Mouse (Mus musculus): ENCODE results near the gene Lin37. TPM values are rescaled to one million over a fixed set of nuclear protein-coding genes. Genes with fewer than 3 reads are reported as not detected.

Lin37 gene
- total and polyA plus RNA-seq, 3 experiments = 24.9 to 82.7 (median 78.0) TPM

DNA sequence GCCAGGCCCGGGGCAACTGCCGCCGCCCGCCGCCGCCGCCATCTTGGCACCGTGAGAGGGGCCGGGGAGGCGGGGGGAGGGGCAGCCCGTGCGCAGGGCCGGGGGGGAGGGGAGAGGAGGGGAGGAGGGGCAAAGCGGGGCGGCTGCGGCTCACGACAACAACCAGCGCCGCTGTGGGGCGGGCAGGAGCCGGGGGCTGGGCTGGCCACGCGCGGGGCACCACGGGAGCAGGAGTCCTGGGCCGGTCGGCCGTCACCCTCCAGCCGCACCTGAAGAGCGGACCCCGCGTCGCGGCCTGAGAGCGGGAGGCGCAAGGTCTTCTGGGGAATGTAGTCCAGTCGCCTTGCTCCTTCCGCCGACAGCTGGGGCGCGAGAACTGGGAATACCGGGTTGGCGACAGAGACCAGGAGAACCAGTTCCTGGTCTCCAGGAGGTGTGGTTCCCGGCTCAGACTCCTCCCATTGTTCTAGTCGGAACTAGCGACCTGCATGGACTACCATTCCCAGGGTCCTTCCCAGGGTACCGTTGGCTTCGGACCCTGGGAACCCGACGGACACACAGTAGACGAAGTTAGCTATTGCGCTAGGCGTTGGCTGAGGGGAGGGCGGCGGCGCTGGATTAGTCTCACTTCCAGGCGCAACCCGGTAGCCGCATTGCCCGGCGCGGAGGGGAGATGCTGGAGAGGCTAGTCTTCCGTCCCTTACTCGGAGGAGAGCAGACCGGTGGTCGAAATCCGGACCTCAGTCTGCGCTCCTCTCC, 29.2 kb upstream of the Lin37 start, which contains the start of gene Kmt2b:
Gene Kmt2b, minus strand, starts transcription at position 51 of the 759 bp plus-strand sequence.
- Histone ChIP-seq H3K9me3 (replicated peaks) (no peaks in the 10 kb centered on the region), H3K4me3 (ENCODE audit: low read depth, low read length) (peak within 1 kb of the TSS; percentile 88), H3K36me3 (replicated peaks) (peaks cover 41% of the 10 kb centered on the region), H3K4me1 (ENCODE audit: insufficient read depth, low read depth, low read length) (peaks cover 60% of the 10 kb centered on the region), H3K27me3 (ENCODE audit: insufficient read depth, low read length) (peaks cover 5% of the 10 kb centered on the region)
- TF ChIP-seq TAL1 (conservative IDR thresholded peaks at IDR 0.05; ENCODE audit: low read depth, low read length) (no peak), POLR2AphosphoS5 (IDR thresholded peaks at IDR 0.05; ENCODE audit: insufficient replicate concordance, low read depth, low read length) (no peak), CTCF (IDR thresholded peaks at IDR 0.05; ENCODE audit: low read depth, low read length) (no peak), GATA2 (IDR thresholded peaks at IDR 0.05; ENCODE audit: borderline replicate concordance, low read depth, low read length) (no peak), GATA1 (IDR thresholded peaks at IDR 0.05; ENCODE audit: borderline replicate concordance, low read length) (no peak)
- ATAC-seq (ENCODE audit: extremely low read depth, insufficient number of reproducible peaks, low FRiP score, poor library complexity, severe bottlenecking) (peak; percentile 75), DNase-seq (ENCODE audit: low spot score) (peak; percentile 97)

DNA sequence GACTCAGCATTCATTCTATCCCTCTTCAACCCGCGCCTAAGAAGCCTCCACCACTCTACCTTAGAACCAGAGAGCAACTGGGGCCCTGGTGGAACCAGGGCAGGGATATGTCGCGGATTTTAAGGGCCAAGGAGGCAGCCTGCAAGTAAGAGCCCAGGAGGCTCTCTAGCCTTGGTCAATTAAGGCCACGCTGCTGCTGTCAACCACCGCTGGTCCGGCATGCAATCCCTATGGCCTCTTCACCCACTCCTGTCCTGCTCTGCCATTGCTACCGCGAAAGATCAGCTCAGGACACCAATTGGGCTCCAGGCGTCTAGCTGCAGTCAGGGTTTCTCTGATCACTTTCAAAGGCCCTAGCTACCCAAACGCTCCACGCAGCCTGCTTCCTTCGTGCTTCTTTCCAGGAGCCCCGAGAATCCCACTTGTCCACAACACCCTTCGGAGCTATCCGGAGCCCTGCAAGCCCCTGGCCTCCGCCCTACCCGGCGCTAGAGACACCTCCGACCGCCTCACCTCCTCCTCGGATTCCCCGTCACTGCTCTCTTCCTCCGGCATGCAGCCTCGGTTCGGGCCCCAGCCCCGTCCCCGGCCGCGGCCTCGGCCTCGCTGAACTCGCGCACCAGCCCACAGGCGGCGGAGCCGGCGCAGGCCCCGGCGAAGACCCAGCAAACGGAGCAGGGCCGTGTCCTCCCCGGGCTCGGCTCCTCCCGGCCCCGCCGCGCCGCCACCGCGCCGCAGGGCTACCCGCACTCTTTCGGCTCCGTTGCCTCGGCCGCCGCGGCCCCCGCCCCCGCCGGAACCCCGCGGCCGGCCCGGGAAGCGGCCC, 28.4 kb upstream of the Lin37 start:
- H3K4me3 ChIP-seq (ENCODE audit: low read depth, low read length) = peak overlapping the region; percentile 88
- peaks cover 60% of the 10 kb centered on the region for H3K4me1 ChIP-seq (ENCODE audit: insufficient read depth, low read depth, low read length)
- DNase-seq (ENCODE audit: low spot score) (peak; percentile 52), ATAC-seq (ENCODE audit: extremely low read depth, insufficient number of reproducible peaks, low FRiP score, poor library complexity, severe bottlenecking) (no peak)
- 0 out of 2 replicates have a peak, but pooled peaks cover under 1% of the 10 kb centered on the region for H3K27me3 ChIP-seq (ENCODE audit: insufficient read depth, low read length)
- peaks cover 49% of the 10 kb centered on the region for H3K36me3 ChIP-seq (replicated peaks)
- no peak for TF ChIP-seq GATA1 (IDR thresholded peaks at IDR 0.05; ENCODE audit: borderline replicate concordance, low read length)
- TF ChIP-seq CTCF (IDR thresholded peaks at IDR 0.05; ENCODE audit: low read depth, low read length) = no peak
- no peak for TF ChIP-seq POLR2AphosphoS5 (IDR thresholded peaks at IDR 0.05; ENCODE audit: insufficient replicate concordance, low read depth, low read length)
- no peak for TF ChIP-seq GATA2 (IDR thresholded peaks at IDR 0.05; ENCODE audit: borderline replicate concordance, low read depth, low read length)
- TF ChIP-seq TAL1 (conservative IDR thresholded peaks at IDR 0.05; ENCODE audit: low read depth, low read length) = no peak
- no peaks in the 10 kb centered on the region for H3K9me3 ChIP-seq (replicated peaks)

DNA sequence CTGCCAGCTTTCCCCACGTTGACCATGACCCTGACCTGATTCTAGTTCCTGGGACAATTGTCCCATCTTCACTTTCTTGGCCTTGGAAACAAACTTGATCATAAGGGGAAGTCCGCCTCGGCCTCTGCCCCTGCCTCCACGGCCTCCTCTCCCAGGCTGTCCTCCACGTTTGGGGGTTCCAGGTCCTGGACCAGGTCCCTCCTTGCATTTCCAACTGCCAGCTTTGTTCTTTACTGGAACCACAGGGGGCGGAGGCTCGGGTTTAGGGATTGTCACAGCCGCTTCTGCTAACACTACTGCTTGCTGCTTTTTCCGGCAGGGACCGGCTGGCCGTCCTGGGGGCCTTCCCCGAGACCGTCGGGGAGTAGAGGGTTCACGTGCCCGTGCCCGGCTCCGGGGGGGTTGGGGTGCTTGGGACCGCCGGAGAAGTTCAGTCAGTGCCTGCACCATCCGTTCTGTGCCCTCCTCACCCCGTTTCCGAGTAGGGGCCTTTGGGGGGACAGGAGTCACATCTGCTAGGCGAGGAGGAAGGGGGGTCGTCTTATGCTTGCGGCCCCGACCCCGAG, 26.9 kb upstream of the Lin37 start:
- Histone ChIP-seq H3K4me1 (ENCODE audit: insufficient read depth, low read depth, low read length) (peaks cover 59% of the 10 kb centered on the region), H3K36me3 (replicated peaks) (peaks cover 64% of the 10 kb centered on the region), H3K4me3 (ENCODE audit: low read depth, low read length) (peak overlapping the region; percentile 88; the same call in 1 of the 2 replicates), H3K9me3 (replicated peaks) (no peaks in the 10 kb centered on the region), H3K27me3 (ENCODE audit: insufficient read depth, low read length) (no peaks in the 10 kb centered on the region)
- DNase-seq (ENCODE audit: low spot score) (no peak), ATAC-seq (ENCODE audit: extremely low read depth, insufficient number of reproducible peaks, low FRiP score, poor library complexity, severe bottlenecking) (no peak)
- TF ChIP-seq TAL1 (conservative IDR thresholded peaks at IDR 0.05; ENCODE audit: low read depth, low read length) (no peak), POLR2AphosphoS5 (IDR thresholded peaks at IDR 0.05; ENCODE audit: insufficient replicate concordance, low read depth, low read length) (no peak), GATA2 (IDR thresholded peaks at IDR 0.05; ENCODE audit: borderline replicate concordance, low read depth, low read length) (no peak), CTCF (IDR thresholded peaks at IDR 0.05; ENCODE audit: low read depth, low read length) (no peak), GATA1 (IDR thresholded peaks at IDR 0.05; ENCODE audit: borderline replicate concordance, low read length) (no peak)

DNA sequence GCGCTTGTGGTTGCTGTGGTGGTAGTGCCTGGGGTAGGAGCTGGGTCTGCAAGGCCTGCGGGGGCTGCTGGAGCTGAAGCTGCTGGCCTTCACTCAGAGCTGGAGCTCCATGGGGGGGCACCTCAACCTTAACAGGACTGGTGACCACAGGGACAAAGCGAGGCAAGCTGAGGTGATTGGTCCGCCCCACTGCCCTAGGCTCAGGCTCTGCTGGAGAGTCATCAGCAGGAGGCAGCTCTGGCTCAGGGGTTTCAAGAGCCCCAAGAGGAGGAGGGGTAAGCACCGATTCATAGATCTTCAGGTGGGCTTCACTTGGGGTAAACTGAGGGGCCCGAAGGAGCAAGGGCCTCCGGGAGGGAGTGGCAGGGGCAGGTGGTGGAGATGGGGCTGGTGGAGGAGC, 25.5 kb upstream of the Lin37 start:
- TF ChIP-seq GATA2 (IDR thresholded peaks at IDR 0.05; ENCODE audit: borderline replicate concordance, low read depth, low read length) (no peak), CTCF (IDR thresholded peaks at IDR 0.05; ENCODE audit: low read depth, low read length) (no peak), TAL1 (conservative IDR thresholded peaks at IDR 0.05; ENCODE audit: low read depth, low read length) (no peak), GATA1 (IDR thresholded peaks at IDR 0.05; ENCODE audit: borderline replicate concordance, low read length) (no peak), POLR2AphosphoS5 (IDR thresholded peaks at IDR 0.05; ENCODE audit: insufficient replicate concordance, low read depth, low read length) (no peak)
- Histone ChIP-seq H3K9me3 (replicated peaks) (no peaks in the 10 kb centered on the region), H3K27me3 (ENCODE audit: insufficient read depth, low read length) (no peaks in the 10 kb centered on the region), H3K4me3 (ENCODE audit: low read depth, low read length) (no peak overlapping the region), H3K36me3 (replicated peaks) (peaks cover 71% of the 10 kb centered on the region), H3K4me1 (ENCODE audit: insufficient read depth, low read depth, low read length) (peaks cover 66% of the 10 kb centered on the region)
- ATAC-seq (ENCODE audit: extremely low read depth, insufficient number of reproducible peaks, low FRiP score, poor library complexity, severe bottlenecking) = no peak
- no peak for DNase-seq (ENCODE audit: low spot score)

DNA sequence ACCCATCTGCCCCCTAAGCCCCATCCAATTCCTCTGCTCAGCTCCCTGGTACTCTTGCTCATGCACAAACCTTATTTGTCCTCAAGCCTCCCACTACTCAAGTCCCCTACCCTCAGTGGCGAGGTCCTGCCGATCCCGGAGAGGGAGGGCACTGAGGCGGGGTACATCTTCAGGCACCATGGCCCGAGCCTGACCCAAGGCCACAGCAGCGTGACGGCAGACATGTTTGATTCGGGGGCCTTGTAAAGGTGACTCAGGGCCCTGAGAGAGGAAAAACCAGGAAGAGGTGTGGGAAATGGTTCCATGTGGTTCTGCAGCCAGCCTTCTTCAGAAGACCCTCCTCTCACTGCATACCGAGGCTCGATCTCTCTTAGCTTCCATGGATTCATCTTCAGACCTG, 24.7 kb upstream of the Lin37 start:
- Histone ChIP-seq H3K4me3 (ENCODE audit: low read depth, low read length) (no peak overlapping the region), H3K36me3 (replicated peaks) (peaks cover 79% of the 10 kb centered on the region), H3K27me3 (ENCODE audit: insufficient read depth, low read length) (no peaks in the 10 kb centered on the region), H3K9me3 (replicated peaks) (no peaks in the 10 kb centered on the region), H3K4me1 (ENCODE audit: insufficient read depth, low read depth, low read length) (peaks cover 68% of the 10 kb centered on the region)
- TF ChIP-seq TAL1 (conservative IDR thresholded peaks at IDR 0.05; ENCODE audit: low read depth, low read length) (no peak), CTCF (IDR thresholded peaks at IDR 0.05; ENCODE audit: low read depth, low read length) (no peak), POLR2AphosphoS5 (IDR thresholded peaks at IDR 0.05; ENCODE audit: insufficient replicate concordance, low read depth, low read length) (no peak), GATA2 (IDR thresholded peaks at IDR 0.05; ENCODE audit: borderline replicate concordance, low read depth, low read length) (no peak), GATA1 (IDR thresholded peaks at IDR 0.05; ENCODE audit: borderline replicate concordance, low read length) (no peak)
- no peak for DNase-seq (ENCODE audit: low spot score)
- ATAC-seq (ENCODE audit: extremely low read depth, insufficient number of reproducible peaks, low FRiP score, poor library complexity, severe bottlenecking) = no peak

All from G1E (cell line).